Mouse (Mus musculus) thymus, postnatal 14 days (tissue): ENCODE measurements at regions not wholly inside any gene's neighbourhood (a gene's known extent, or its start where the extent isn't known, plus 50 kb on each side); places are given as distances from the start of the nearest gene placed in this dataset.

ENCODE experiments used
- DNase-seq: peaks from one replicate; pipeline ENCODE4 v3.0.0; 2021

DNA sequence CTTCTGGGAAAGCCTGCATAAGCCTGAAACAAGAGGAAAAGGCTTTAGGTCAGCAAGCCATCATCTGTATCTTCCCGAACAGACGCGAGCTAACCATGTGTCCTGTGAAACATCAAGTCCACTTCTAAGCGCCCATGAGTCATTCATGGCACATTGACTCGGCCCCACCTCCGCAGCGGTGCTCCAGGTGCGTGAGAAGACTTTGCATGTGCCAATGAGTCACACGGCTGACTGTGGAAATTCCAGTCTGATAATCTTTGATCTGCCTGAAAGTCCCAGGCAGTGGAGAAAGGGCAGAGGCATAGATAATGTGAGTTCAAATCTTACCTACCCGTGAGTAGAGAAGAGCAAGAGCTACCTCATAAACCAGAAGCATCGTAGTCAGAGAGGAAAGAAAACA lies 137.8 kb downstream of the Pfkfb3 start:
- no peak for DNase-seq

DNA sequence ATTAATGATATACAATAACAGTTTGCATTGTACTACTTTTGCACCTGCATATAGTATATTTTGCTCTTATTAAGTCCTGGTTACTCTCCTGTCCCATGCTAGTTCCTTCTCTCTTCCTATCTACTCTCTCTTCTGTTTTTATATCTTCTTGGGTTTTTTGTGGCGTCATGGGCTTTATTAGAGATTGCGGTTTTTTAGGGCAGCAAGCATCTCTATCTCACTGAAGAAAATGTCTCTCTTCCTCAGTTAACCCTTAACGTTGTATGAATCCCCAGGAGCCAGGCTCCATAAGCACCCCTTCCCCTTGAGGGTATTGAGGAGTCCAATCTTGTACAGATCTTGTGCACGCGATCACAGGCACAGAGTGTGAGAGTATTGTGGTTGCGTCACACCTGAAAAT lies 141.4 kb downstream of the Pfkfb3 start:
- no peak for DNase-seq

GRCm38 (mm10) chr2:11408497-11408896 lies 145.4 kb downstream of the Pfkfb3 start:
- no peak for DNase-seq

- DNase-seq = no peak
Observed at GRCm38 (mm10) chr2:11406103-11406615, 147.7 kb downstream of the Pfkfb3 start.

DNA sequence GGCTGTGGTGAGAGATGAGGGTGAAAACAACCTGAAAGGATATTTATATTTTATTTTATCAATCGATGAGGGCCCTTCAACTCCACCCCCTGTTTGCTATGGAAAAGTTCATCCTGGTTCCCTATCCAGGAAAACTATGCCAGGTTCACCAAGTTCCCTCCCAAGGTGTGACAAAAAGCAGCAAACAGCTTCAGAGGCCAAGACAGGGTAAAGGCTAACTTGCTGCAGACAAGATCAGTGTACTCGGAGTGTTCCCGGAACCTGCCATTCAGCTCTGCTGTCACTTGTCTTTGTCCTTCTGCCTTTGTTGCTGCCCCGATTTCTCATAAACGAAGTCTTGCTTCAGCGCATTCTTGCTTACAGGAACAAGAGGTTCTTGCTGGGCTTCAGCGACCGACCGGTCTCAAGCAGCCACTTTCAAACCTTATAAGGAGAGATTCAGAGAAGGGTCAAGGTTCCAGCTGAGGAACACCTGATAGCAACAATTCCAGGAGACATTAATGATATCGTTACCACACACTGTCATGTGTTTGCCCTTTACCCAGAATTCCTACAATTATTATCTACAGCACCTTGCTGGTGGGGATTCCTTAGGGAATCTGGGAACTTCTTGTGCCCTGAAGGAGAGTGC lies 151.5 kb downstream of the Pfkfb3 start:
- DNase-seq = no peak

- no peak for DNase-seq
Observed at GRCm38 (mm10) chr2:11399411-11399810, 154.5 kb downstream of the Pfkfb3 start.

DNA sequence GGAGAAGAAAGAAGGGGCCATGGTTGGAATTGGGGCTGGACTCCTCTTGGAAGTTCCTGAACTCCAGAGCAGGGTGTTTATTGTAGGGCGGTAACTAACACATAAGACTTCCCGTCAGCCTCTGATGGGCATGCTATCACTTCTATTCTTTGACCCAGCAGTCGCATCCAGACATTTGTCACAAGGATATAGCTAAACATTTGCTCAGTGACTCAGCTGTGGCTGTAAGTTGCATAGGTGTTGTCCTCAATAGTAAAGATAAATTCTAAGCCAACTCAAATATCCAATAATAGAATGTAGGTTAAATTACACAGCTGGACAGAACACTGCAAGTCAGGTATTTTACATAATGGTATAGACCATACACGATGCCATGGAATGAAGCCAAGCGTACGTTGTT lies 154.9 kb downstream of the Pfkfb3 start:
- no peak for DNase-seq

DNA sequence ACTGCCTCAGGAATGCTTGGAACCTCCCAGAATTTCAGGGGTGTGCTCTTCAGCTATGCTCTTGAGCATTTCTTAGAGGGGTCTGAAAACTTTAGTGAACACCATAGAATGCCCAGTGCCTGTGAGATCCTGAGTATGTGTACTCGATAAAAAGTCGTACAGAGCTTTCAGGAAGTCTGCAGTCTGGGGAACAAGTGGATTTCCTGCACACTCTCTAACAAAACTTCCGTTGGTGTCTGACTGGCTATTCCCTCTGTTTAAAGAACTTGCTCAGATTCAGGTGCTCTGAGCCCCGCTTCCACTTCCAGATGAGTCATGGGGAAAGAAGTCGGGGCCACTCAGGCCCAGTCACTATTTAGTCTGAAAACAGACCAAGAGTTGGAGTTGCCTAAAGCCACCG lies 155.5 kb downstream of the Pfkfb3 start:
- no peak for DNase-seq

DNA sequence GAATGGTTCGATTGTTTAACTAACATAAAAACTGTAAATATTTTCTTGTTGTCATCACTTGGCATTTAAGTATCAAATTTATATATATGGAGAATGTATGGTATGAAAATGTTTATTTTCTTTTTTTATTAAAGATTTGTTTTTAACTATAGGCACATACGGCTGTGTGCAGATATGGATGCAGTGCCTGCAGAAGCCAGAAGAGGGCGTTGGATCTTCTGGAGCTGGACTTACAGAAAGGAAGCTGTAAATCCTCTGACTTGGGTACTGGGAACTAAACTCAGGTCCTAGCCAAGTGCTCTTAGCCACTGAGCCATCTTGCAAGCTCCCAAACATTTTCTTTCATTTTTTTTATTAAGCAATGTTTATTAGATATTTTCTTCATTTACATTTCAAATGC lies 157.0 kb downstream of the Pfkfb3 start:
- peak; percentile 26 for DNase-seq

- DNase-seq = no peak
Observed at GRCm38 (mm10) chr2:11394675-11395349, 159.1 kb downstream of the Pfkfb3 start.

DNA sequence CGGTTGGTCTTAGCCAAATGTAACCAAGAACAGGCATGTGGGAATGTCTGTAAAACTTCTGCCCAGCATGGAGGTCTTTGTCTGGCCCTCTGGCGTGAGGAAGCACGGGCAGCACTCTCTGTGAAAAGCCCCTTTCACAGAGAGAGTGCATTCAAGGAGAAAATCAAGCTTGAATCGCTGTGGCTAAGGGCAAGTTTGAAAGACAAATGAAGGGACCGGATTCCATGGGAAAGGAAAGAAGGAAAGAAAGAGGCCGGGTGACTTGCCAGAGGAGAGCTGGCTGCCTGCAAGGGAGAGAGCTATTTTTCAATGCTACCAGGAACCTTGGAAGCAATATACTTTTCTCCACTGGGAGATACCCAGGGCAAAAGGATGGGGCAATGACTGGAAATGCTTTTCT lies 162.2 kb downstream of the Pfkfb3 start:
- no peak for DNase-seq

DNA sequence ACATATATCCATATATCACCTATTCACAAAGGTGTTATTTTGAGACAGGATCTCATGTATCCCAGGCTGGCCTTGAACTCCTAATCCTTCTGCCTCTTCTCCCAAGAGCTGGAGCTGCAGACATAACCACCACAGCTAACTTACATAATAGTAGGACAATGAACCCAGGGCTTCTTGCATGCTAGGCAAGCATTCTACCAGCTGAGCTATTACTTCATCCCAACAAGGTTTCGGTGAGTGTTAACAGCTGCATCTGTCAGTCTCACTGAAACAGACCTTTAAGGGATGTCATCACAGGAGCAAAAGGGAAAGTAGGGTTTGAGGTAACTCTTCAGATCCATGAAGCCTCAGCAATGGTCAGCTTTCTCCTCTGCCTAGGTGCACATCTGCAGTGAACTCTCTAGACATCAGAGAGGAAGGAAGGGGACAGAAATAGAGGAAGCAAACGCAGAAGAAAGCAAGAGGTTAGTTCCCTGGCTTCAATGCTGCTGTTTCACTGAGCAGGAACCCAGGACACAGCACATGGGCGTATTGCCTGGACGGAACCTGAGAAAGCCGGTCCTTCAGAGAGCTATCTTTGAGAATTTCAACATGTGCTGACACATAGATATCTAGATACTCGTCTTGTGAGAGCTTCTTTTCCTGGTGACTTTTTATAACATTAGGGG lies 163.1 kb downstream of the Pfkfb3 start:
- no peak for DNase-seq

DNA sequence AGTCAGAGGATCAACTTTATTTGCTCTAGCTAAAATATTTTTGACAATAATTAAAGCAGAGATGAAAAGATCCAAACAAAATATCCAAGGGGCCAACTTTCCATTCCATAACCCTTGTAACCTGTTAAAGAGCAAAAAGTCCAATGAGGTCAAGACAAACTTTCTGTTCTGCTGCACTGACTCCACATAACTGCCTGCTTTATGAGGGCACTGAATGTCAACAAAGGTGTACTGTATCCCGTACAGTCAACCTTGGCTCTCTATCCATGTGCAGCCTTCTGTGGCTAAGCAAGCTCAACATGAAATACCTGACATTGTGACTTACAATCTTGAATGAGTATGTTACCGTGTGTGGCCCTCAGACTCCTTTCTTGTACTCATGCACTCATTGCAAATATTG lies 166.3 kb downstream of the Pfkfb3 start:
- DNase-seq = no peak

- DNase-seq = no peak
Observed at GRCm38 (mm10) chr2:11383815-11384214, 170.1 kb downstream of the Pfkfb3 start.

DNA sequence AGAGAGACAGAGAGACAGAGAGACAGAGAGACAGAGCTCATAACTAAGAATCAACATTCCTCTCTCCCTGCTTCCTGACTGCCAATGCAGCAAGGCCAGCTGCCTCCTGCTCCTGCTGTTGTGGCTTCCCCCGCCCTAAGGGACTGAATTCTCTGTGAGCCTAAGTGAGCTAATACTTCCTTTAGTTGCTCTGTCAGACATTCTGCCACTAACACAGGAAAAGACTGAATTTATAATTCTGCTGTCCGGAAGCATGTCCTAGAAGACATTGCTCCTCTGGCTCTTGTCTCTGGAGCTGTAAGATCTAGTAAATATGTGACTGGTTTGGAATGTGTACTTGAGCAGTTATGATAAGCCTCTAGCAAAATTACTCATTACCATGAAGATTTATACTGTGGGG lies 176.7 kb downstream of the Pfkfb3 start:
- DNase-seq = peak; percentile 7

DNA sequence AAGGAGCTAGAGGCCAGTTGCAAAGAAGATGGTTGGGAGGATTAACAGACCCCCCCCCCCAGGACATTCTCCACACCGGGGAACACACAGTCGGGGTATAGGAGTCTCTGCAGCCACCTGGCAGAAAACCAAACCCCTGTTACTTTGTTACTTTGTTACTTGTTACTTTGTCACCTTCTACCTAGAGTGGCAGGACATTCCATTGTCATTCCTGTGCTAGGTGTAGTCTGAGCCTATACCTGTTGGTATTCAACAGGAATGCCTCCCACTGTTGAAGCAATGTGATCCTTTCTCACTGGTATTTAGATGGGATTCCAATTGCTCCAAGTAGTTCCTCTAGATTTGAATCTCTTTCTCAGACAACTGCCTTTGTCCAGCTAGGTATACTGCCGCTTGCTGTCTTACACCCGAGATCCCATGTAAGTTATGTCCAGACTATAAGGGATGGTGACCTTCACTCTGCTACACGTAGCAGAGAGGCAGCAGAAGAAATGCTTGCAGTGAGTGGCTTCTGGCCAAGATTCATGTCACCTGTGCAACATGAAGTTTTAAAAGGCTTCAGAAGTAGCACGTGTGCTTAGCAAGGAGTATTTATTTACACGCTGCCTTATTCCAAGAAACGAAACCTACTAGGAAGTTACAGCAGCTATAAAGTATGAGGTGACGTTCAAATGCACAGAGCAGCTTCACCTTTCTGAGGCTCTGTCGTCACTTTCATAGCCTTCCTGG lies 178.0 kb downstream of the Pfkfb3 start:
- DNase-seq = no peak

- peak; percentile 52 for DNase-seq
Observed at GRCm38 (mm10) chr2:11375092-11375491, 178.8 kb downstream of the Pfkfb3 start.

- no peak for DNase-seq
Observed at GRCm38 (mm10) chr2:11370273-11370672, 183.6 kb downstream of the Pfkfb3 start.

- no peak for DNase-seq
Observed at GRCm38 (mm10) chr2:11367319-11367718, 186.6 kb downstream of the Pfkfb3 start.

DNA sequence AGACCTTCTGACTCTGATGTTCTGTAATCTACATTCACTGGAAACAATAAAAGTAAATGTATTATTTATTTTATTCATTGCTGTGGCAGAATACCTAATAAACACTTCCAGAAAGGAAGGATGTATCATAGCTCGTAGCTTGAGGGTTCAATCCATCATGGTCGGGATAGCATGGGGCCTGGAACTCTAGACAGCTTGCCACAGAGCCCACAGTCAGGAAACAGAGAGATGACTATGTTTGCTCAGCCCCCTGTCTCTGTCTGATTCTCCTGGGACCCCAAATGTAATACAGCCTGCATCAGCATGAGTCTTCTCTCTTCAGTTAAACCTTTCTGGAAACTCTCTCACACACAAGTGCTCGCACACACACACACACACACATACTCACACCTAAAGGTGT lies 188.1 kb downstream of the Pfkfb3 start:
- DNase-seq = no peak

DNA sequence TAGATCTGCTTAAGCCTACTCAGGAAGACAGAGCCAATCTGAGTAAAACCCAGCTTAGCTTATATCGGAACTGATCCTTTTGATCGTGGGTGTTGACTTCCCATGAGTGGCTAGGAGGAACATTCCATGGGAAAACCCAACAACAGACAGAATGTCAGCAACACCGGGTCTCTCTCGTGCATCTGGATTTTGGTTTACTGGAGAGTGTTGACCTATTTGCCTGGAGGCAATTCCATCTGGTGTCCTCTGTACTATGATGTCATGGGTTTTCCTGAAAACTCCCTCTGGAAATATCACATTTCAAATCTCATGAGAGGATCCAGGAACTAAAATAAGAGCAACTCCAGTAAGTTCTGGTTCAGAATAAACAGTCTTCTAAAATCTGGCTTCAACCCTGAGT lies 188.5 kb downstream of the Pfkfb3 start:
- DNase-seq = no peak

DNA sequence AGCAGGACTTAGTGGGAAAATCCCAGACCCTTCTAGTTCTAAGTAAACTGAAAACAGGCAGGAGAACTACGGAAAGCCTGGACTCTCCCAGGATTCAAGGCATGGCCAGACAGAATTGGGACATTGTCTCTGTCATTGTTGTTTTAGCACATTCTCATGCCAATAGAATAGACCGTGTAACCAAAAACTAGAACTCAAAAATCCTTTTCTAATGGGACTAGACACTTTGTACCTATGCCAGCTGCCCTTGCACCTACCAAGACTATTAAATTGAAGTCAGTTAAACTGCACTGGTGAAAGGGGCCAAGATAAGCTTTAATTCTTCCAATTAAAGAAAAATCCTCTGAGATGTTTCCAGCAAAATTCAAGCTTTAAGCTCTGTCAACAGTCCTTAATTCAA lies 189.8 kb downstream of the Pfkfb3 start:
- no peak for DNase-seq

- no peak for DNase-seq
Observed at GRCm38 (mm10) chr2:11363061-11363464, 190.8 kb downstream of the Pfkfb3 start.
